Mouse (Mus musculus) midbrain, embryonic 10.5 days (tissue): ENCODE data around the gene Musk. TPM values are rescaled to one million over a fixed set of nuclear protein-coding genes. Genes with fewer than 3 reads are reported as not detected.

Experiments used
- DNase-seq: peaks from one replicate; pipeline ENCODE4 v3.0.0-alpha.2; 2017; ENCODE audit warnings: low spot score
- H3K27ac ChIP-seq: fragments of 300-500 bp; sonication (generic); replicated peaks from 2 replicates; pipeline ENCODE4 v1.5.1; 2016; ENCODE audit warnings: mild to moderate bottlenecking
- H3K27me3 ChIP-seq: fragments of 300-500 bp; sonication (generic); 2 replicates; pipeline ENCODE4 v1.6.1; 2016; ENCODE audit warnings: low read depth, mild to moderate bottlenecking; ENCODE audit not compliant: poor library complexity, severe bottlenecking
- H3K36me3 ChIP-seq: fragments of 300-500 bp; sonication (generic); 2 replicates; pipeline ENCODE4 v1.6.1; 2016; ENCODE audit warnings: mild to moderate bottlenecking, moderate library complexity
- H3K4me1 ChIP-seq: fragments of 300-500 bp; sonication (generic); 2 replicates; pipeline ENCODE4 v1.6.1; 2016
- H3K4me3 ChIP-seq: fragments of 300-500 bp; sonication (generic); 2 replicates; pipeline ENCODE4 v1.5.1; 2016; ENCODE audit warnings: mild to moderate bottlenecking, moderate library complexity
- H3K9me3 ChIP-seq: fragments of 300-500 bp; sonication (generic); replicated peaks from 2 replicates; pipeline ENCODE4 v1.6.1; 2016; ENCODE audit warnings: mild to moderate bottlenecking
- WGBS: fragments of 180-500 bp; shearing (Covaris S2); methylation state at CpG from one replicate; pipeline ENCODE4 v1.1.7; 2016; 5-methylcytosine and 5-hydroxymethylcytosine counted together
- polyA plus RNA-seq: library from polyadenylated mRNA; unstranded; fragments of >200 nt; fragmentation: Nextera tagmentation; extraction: Ambion mirVana; gene quantifications from 2 replicates; pipeline ENCODE4 v1.2.1, GENCODE M21; 2016

Gene Musk
- polyA plus RNA-seq, 1 experiment from 2014 or later: 0.07 TPM

- H3K9me3 ChIP-seq: no peaks in the 10 kb centered on the region
- no peaks in the 10 kb centered on the region for H3K27me3 ChIP-seq
- H3K4me3 ChIP-seq: no peak overlapping the region
- no peak for DNase-seq
- no peaks in the 10 kb centered on the region for H3K4me1 ChIP-seq
- H3K36me3 ChIP-seq: no peaks in the 10 kb centered on the region
- H3K27ac ChIP-seq: no peak overlapping the region
- 89% methylated on average over 7 of the region's 7 CpGs for WGBS
Measured at GRCm38 (mm10) chr4:58374141-58374870, 88.5 kb downstream of the Musk start.

- Histone ChIP-seq H3K27me3 (no peaks in the 10 kb centered on the region), H3K4me3 (no peak overlapping the region), H3K9me3 (no peaks in the 10 kb centered on the region), H3K27ac (no peak overlapping the region), H3K4me1 (no peaks in the 10 kb centered on the region), H3K36me3 (no peaks in the 10 kb centered on the region)
- WGBS: 90% methylated on average over 4 of the region's 4 CpGs
- no peak for DNase-seq
Measured at GRCm38 (mm10) chr4:58379186-58379585, 93.4 kb downstream of the Musk start.

GRCm38 (mm10) chr4:58400861-58401341 lies 115.1 kb downstream of the Musk start:
- Histone ChIP-seq H3K36me3 (no peaks in the 10 kb centered on the region), H3K27me3 (no peaks in the 10 kb centered on the region), H3K4me3 (no peak overlapping the region), H3K9me3 (no peaks in the 10 kb centered on the region), H3K27ac (no peak overlapping the region), H3K4me1 (no peaks in the 10 kb centered on the region)
- DNase-seq: no peak
- 96% methylated on average over 12 of the region's 12 CpGs for WGBS

- H3K4me3 ChIP-seq: no peak overlapping the region
- H3K4me1 ChIP-seq: no peaks in the 10 kb centered on the region
- no peak for DNase-seq
- H3K9me3 ChIP-seq: no peaks in the 10 kb centered on the region
- no peaks in the 10 kb centered on the region for H3K36me3 ChIP-seq
- no peaks in the 10 kb centered on the region for H3K27me3 ChIP-seq
- 89% methylated on average over 4 of the region's 4 CpGs for WGBS
- no peak overlapping the region for H3K27ac ChIP-seq
Measured at GRCm38 (mm10) chr4:58401973-58402501, 116.3 kb downstream of the Musk start.

DNA sequence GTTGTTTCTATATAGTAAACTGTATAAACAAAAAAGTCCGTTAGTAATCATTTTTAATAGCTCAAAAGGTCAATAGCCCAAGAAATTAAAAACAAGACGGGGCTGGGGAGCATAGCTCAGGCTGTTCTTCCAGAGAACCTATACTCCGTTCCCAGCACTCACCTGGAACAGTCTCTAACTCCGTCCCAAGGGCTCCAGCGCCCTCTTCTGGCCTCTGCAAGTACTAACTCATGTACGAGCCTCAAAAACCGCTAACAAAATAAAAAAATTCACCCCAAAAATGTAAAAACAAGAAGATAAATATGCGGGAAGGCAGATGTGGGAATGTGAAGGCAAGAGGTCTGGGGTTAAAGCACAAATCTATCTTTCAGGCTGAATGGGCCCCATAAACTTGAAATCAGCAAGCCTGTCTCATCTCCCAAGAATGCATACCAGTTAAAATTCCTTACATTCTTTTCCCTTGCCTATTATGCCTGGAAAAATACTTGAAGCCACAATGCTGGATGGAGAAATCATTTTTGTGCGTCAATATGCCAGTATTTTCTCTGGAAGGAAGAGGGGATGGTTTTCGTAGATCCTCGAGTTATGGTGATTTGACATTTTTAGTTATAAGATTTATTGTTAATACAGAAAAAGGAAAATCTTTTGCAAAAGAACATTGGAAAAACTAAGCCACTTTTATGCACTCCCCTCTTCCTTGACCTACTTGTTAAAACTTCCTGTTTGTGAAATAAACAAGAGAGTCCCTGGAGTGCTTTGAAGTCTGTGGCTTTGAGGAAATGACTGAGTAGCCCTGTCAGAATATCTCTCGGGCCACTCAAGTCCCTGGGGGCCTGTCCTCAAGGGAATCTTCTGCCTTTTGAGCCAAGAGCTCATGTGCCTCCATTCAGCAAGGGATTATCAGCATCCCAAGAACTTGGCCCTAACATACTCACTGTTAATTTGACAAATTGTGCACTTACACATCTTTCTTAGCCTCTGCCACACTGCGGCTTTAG lies 127.7 kb downstream of the Musk start:
- 85% methylated on average over 13 of the region's 13 CpGs for WGBS
- Histone ChIP-seq H3K36me3 (no peaks in the 10 kb centered on the region), H3K4me1 (no peaks in the 10 kb centered on the region), H3K9me3 (no peaks in the 10 kb centered on the region), H3K27me3 (no peaks in the 10 kb centered on the region), H3K4me3 (no peak overlapping the region), H3K27ac (no peak overlapping the region)
- no peak for DNase-seq

DNA sequence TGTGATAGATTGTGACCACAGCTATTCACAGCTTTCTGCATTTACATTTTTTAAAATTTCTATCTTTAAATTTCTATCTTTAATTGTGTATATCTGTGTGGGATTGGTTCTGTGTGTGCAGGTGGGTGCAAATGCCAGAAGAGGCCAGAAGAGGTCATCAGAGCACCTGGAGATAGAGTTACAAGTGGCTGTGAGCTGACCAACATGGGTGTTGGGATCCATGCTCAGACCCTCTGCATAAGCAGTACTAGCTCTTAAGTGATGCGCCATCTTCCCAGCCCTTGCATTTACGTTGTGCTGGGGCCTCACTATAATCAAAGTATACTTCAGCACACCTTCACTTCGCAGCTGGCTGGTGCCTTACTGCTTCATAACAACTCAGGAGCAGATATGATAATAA lies 129.8 kb downstream of the Musk start:
- DNase-seq: no peak
- no peaks in the 10 kb centered on the region for H3K36me3 ChIP-seq
- no peak overlapping the region for H3K4me3 ChIP-seq
- H3K27me3 ChIP-seq: no peaks in the 10 kb centered on the region
- H3K27ac ChIP-seq: no peak overlapping the region
- H3K9me3 ChIP-seq: no peaks in the 10 kb centered on the region
- H3K4me1 ChIP-seq: no peaks in the 10 kb centered on the region
- 90% methylated on average over 3 of the region's 3 CpGs for WGBS

DNA sequence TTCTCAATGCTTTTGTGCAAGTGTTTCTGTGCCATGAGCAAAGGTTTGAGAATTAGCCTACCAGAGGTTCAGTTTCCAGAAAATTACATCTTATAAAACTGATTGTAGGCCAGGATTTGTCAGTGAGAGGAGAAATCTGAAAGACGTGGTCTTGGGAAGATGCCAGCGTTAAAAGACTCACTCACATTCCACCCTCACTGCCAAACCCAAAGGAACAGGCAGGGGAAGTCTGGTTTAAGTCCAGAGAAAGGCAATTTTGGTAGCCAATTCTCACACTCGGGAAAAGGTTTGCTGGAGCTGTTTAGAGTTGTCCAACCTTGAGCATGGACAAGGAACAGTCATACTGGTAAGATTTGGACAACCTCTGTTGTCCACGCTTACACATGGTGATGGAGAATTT lies 131.6 kb downstream of the Musk start:
- Histone ChIP-seq H3K27ac (no peak overlapping the region), H3K9me3 (no peaks in the 10 kb centered on the region), H3K36me3 (no peaks in the 10 kb centered on the region), H3K27me3 (no peaks in the 10 kb centered on the region), H3K4me1 (no peaks in the 10 kb centered on the region), H3K4me3 (no peak overlapping the region)
- 85% methylated on average over 4 of the region's 4 CpGs for WGBS
- no peak for DNase-seq

DNA sequence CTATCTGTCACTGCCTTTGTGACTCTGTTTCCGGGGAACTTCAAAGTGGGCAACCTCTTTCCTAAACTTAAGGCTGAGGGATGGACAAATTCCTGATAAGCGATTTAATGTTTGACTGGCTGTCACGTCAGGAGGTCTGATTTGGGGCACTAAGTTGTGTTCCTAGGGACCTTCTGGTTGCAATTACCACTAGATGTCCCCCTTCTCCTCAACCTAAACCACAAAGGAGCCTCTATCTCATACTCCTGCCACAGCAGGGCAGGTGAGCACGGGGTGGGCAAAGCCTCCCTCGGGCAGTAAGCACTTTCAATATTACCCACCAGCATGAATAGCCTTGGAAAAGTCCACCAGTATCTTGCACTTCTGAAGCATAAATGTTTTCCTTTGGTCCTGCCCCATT lies 133.5 kb downstream of the Musk start:
- H3K27me3 ChIP-seq: no peaks in the 10 kb centered on the region
- 56% methylated on average over 5 of the region's 5 CpGs for WGBS
- no peaks in the 10 kb centered on the region for H3K9me3 ChIP-seq
- H3K4me3 ChIP-seq: no peak overlapping the region
- H3K4me1 ChIP-seq: no peaks in the 10 kb centered on the region
- no peak for DNase-seq
- no peaks in the 10 kb centered on the region for H3K36me3 ChIP-seq
- H3K27ac ChIP-seq: no peak overlapping the region

DNA sequence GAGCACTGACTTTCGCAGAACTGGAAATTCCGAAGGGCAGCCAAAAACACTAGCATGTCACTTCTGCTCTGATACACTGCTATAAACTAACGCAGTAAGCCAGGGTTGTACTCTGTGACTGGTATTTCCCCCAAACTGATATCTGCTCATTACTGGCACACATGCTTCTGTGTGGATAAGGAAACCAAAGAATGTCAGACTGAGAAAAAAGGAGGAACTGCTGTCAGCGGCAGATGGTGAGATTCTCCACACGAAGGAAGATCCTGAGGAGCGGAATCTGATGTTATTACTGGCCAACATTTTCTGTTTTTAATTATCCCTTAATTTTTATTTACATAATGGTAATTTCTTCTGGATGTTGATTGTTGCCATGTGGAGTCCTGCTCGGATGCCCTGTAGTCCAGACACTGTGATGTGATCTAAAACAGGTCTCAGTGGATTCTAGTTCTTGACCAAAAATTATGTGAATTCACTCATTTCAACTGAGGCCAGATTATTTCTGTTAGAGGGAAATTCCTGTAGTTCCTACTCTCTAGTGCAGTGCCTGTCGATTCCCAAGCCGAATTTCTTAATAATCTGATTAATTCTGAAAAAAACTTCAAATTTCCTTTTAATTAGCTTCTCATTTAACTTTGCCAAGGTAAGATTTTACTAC lies 137.6 kb downstream of the Musk start:
- H3K27ac ChIP-seq: no peak overlapping the region
- H3K36me3 ChIP-seq: no peaks in the 10 kb centered on the region
- no peaks in the 10 kb centered on the region for H3K9me3 ChIP-seq
- WGBS: 72% methylated on average over 9 of the region's 9 CpGs
- no peaks in the 10 kb centered on the region for H3K27me3 ChIP-seq
- H3K4me3 ChIP-seq: no peak overlapping the region
- no peaks in the 10 kb centered on the region for H3K4me1 ChIP-seq
- DNase-seq: no peak

Other genes with a start within 250 kb of the Musk start
- 1.8 and 2.7 TPM in 2 replicates for gene Svep1, start 79.1 kb upstream of the Musk start, polyA plus RNA-seq